Mouse (Mus musculus): ENCODE results near the gene Itga2.

Gene Itga2

GRCm38 (mm10) chr13:114931775-114932294, at the start of gene Itga2:
Itga2 (minus strand) TSS chr13:114932100.
- peak; percentile 68 for DNase-seq (ENCODE audit: low read depth, low spot score)
- no peaks in the 10 kb centered on the region for H3K36me3 ChIP-seq (ENCODE audit: control insufficient read depth, insufficient read depth, low read length, poor library complexity, severe bottlenecking)
- H3K27me3 ChIP-seq (ENCODE audit: control insufficient read depth, insufficient read depth, low read length, poor library complexity, severe bottlenecking) = no peaks in the 10 kb centered on the region

- Histone ChIP-seq H3K27me3 (ENCODE audit: control insufficient read depth, insufficient read depth, low read length, poor library complexity, severe bottlenecking) (no peaks in the 10 kb centered on the region), H3K36me3 (ENCODE audit: control insufficient read depth, insufficient read depth, low read length, poor library complexity, severe bottlenecking) (no peaks in the 10 kb centered on the region)
- peak; percentile 61 for DNase-seq (ENCODE audit: low read depth, low spot score)
Observed at GRCm38 (mm10) chr13:114980831-114981419, 49.0 kb upstream of the Itga2 start.

GRCm38 (mm10) chr13:114974484-114975042, 42.7 kb upstream of the Itga2 start:
- Histone ChIP-seq H3K27me3 (ENCODE audit: control insufficient read depth, insufficient read depth, low read length, poor library complexity, severe bottlenecking) (no peaks in the 10 kb centered on the region), H3K36me3 (ENCODE audit: control insufficient read depth, insufficient read depth, low read length, poor library complexity, severe bottlenecking) (no peaks in the 10 kb centered on the region)
- DNase-seq (ENCODE audit: low read depth, low spot score) = no peak

GRCm38 (mm10) chr13:114971905-114972304, 40.0 kb upstream of the Itga2 start:
- no peaks in the 10 kb centered on the region for H3K27me3 ChIP-seq (ENCODE audit: control insufficient read depth, insufficient read depth, low read length, poor library complexity, severe bottlenecking)
- no peak for DNase-seq (ENCODE audit: low read depth, low spot score)

GRCm38 (mm10) chr13:114964233-114964632, 32.3 kb upstream of the Itga2 start:
- DNase-seq (ENCODE audit: low read depth, low spot score) = peak; percentile 82
- no peaks in the 10 kb centered on the region; the same call in 1 of the 2 replicates for H3K27me3 ChIP-seq (ENCODE audit: control insufficient read depth, insufficient read depth, low read length, poor library complexity, severe bottlenecking)
- H3K36me3 ChIP-seq (ENCODE audit: control insufficient read depth, insufficient read depth, low read length, poor library complexity, severe bottlenecking) = no peaks in the 10 kb centered on the region

More at GRCm38 (mm10) chr13:114971905-114972304, 40.0 kb upstream of the Itga2 start:
- H3K36me3 ChIP-seq (ENCODE audit: control insufficient read depth, insufficient read depth, low read length, poor library complexity, severe bottlenecking) = no peaks in the 10 kb centered on the region

- no peak for DNase-seq (ENCODE audit: low read depth, low spot score)
- Histone ChIP-seq H3K27me3 (ENCODE audit: control insufficient read depth, insufficient read depth, low read length, poor library complexity, severe bottlenecking) (no peaks in the 10 kb centered on the region; the same call in 1 of the 2 replicates), H3K36me3 (ENCODE audit: control insufficient read depth, insufficient read depth, low read length, poor library complexity, severe bottlenecking) (no peaks in the 10 kb centered on the region)
Observed at GRCm38 (mm10) chr13:114954516-114954915, 22.6 kb upstream of the Itga2 start.

- H3K27me3 ChIP-seq (ENCODE audit: control insufficient read depth, insufficient read depth, low read length, poor library complexity, severe bottlenecking) = no peaks in the 10 kb centered on the region
- DNase-seq (ENCODE audit: low read depth, low spot score) = no peak
- no peaks in the 10 kb centered on the region for H3K36me3 ChIP-seq (ENCODE audit: control insufficient read depth, insufficient read depth, low read length, poor library complexity, severe bottlenecking)
Observed at GRCm38 (mm10) chr13:114933541-114933940, 1.6 kb upstream of the Itga2 start.

- no peak for DNase-seq (ENCODE audit: low read depth, low spot score)
- H3K36me3 ChIP-seq (ENCODE audit: control insufficient read depth, insufficient read depth, low read length, poor library complexity, severe bottlenecking) = no peaks in the 10 kb centered on the region
- H3K27me3 ChIP-seq (ENCODE audit: control insufficient read depth, insufficient read depth, low read length, poor library complexity, severe bottlenecking) = no peaks in the 10 kb centered on the region
Observed at GRCm38 (mm10) chr13:114930996-114931649, 777 bp downstream of the Itga2 start.

- no peak for DNase-seq (ENCODE audit: low read depth, low spot score)
- Histone ChIP-seq H3K27me3 (ENCODE audit: control insufficient read depth, insufficient read depth, low read length, poor library complexity, severe bottlenecking) (no peaks in the 10 kb centered on the region), H3K36me3 (ENCODE audit: control insufficient read depth, insufficient read depth, low read length, poor library complexity, severe bottlenecking) (no peaks in the 10 kb centered on the region)
Observed at GRCm38 (mm10) chr13:114924785-114925184, 7.1 kb downstream of the Itga2 start.

- H3K36me3 ChIP-seq (ENCODE audit: control insufficient read depth, insufficient read depth, low read length, poor library complexity, severe bottlenecking) = no peaks in the 10 kb centered on the region
- DNase-seq (ENCODE audit: low read depth, low spot score) = no peak
Observed at GRCm38 (mm10) chr13:114923331-114923730, 8.6 kb downstream of the Itga2 start.

GRCm38 (mm10) chr13:114915767-114916166, 16.1 kb downstream of the Itga2 start:
- H3K27me3 ChIP-seq (ENCODE audit: control insufficient read depth, insufficient read depth, low read length, poor library complexity, severe bottlenecking) = no peaks in the 10 kb centered on the region; the same call in 1 of the 2 replicates
- DNase-seq (ENCODE audit: low read depth, low spot score) = peak; percentile 58
- H3K36me3 ChIP-seq (ENCODE audit: control insufficient read depth, insufficient read depth, low read length, poor library complexity, severe bottlenecking) = no peaks in the 10 kb centered on the region

More at GRCm38 (mm10) chr13:114923331-114923730, 8.6 kb downstream of the Itga2 start:
- H3K27me3 ChIP-seq (ENCODE audit: control insufficient read depth, insufficient read depth, low read length, poor library complexity, severe bottlenecking) = no peaks in the 10 kb centered on the region; the same call in 1 of the 2 replicates

- no peak for DNase-seq (ENCODE audit: low read depth, low spot score)
- Histone ChIP-seq H3K27me3 (ENCODE audit: control insufficient read depth, insufficient read depth, low read length, poor library complexity, severe bottlenecking) (no peaks in the 10 kb centered on the region; the same call in 1 of the 2 replicates), H3K36me3 (ENCODE audit: control insufficient read depth, insufficient read depth, low read length, poor library complexity, severe bottlenecking) (no peaks in the 10 kb centered on the region)
Observed at GRCm38 (mm10) chr13:114914963-114915362, 16.9 kb downstream of the Itga2 start.

- no peak for DNase-seq (ENCODE audit: low read depth, low spot score)
- Histone ChIP-seq H3K27me3 (ENCODE audit: control insufficient read depth, insufficient read depth, low read length, poor library complexity, severe bottlenecking) (no peaks in the 10 kb centered on the region; the same call in 1 of the 2 replicates), H3K36me3 (ENCODE audit: control insufficient read depth, insufficient read depth, low read length, poor library complexity, severe bottlenecking) (no peaks in the 10 kb centered on the region)
Observed at GRCm38 (mm10) chr13:114914559-114914958, 17.3 kb downstream of the Itga2 start.

- no peaks in the 10 kb centered on the region for H3K27me3 ChIP-seq (ENCODE audit: control insufficient read depth, insufficient read depth, low read length, poor library complexity, severe bottlenecking)
- DNase-seq (ENCODE audit: low read depth, low spot score) = peak; percentile 53
- H3K36me3 ChIP-seq (ENCODE audit: control insufficient read depth, insufficient read depth, low read length, poor library complexity, severe bottlenecking) = no peaks in the 10 kb centered on the region
Observed at GRCm38 (mm10) chr13:114910629-114911028, 21.3 kb downstream of the Itga2 start.

GRCm38 (mm10) chr13:114909514-114909913, 22.4 kb downstream of the Itga2 start:
- no peaks in the 10 kb centered on the region for H3K36me3 ChIP-seq (ENCODE audit: control insufficient read depth, insufficient read depth, low read length, poor library complexity, severe bottlenecking)
- no peaks in the 10 kb centered on the region for H3K27me3 ChIP-seq (ENCODE audit: control insufficient read depth, insufficient read depth, low read length, poor library complexity, severe bottlenecking)
- DNase-seq (ENCODE audit: low read depth, low spot score) = no peak

Data from splenic B cell, adult 2 months (primary cell).